ENCODE assay signal across 8 mouse cellular contexts in genomic region chrX:51076744-51077143, GRCm38 (mm10). TPM values are rescaled to one million over a fixed set of nuclear protein-coding genes. Genes with fewer than 3 reads are reported as not detected.
DNase-seq lines count a peak whose midpoint lies in the region; ATAC-seq and TF ChIP-seq lines count a peak whose summit lies in the region.

No protein-coding gene starts in this region.

- no peak overlapping the region for H3K4me2 ChIP-seq in forebrain, embryonic 14.5 days (ENCODE audit: low read length)
- no peak overlapping the region for H3K4me2 ChIP-seq in forebrain, embryonic 13.5 days
- no peak overlapping the region for H3K4me2 ChIP-seq in liver, embryonic 11.5 days
- H3K4me2 ChIP-seq in embryonic facial prominence, embryonic 11.5 days (ENCODE audit: low read depth, low read length): no peak overlapping the region
- H3K4me2 ChIP-seq in neural tube, embryonic 11.5 days (ENCODE audit: low read depth): no peak overlapping the region

- DNase-seq in forebrain, embryonic 14.5 days (ENCODE audit: low spot score): peak; percentile 25
- peak; percentile 6 for DNase-seq in liver, adult 2 months (ENCODE audit: extremely low read depth, low read depth, low spot score)
- DNase-seq in liver, embryonic 11.5 days (ENCODE audit: low spot score): no peak
- peak; percentile 75 for DNase-seq in MEL (ENCODE audit: low read depth, low spot score)
- DNase-seq in embryonic facial prominence, embryonic 11.5 days (ENCODE audit: low spot score): peak; percentile 49
- DNase-seq in neural tube, embryonic 11.5 days (ENCODE audit: low spot score): peak; percentile 34
- DNase-seq in T-cell, adult 2 months (ENCODE audit: low spot score): no peak

- H3K9ac ChIP-seq in forebrain, embryonic 14.5 days (ENCODE audit: low read length): no peak overlapping the region
- H3K9ac ChIP-seq in forebrain, embryonic 13.5 days: no peak overlapping the region
- H3K9ac ChIP-seq in liver, adult 2 months (ENCODE audit: low read depth, low read length): no peak overlapping the region
- no peak overlapping the region for H3K9ac ChIP-seq in liver, embryonic 11.5 days (ENCODE audit: low read depth, low read length)
- peak overlapping the region; percentile 22; the same call in 1 of the 2 replicates for H3K9ac ChIP-seq in MEL (ENCODE audit: control insufficient read depth, low read depth, low read length, poor library complexity, severe bottlenecking)
- no peak overlapping the region for H3K9ac ChIP-seq in embryonic facial prominence, embryonic 11.5 days (replicated peaks; ENCODE audit: low read length)
- H3K9ac ChIP-seq in neural tube, embryonic 11.5 days (ENCODE audit: low read length): no peak overlapping the region

- no peak overlapping the region for H3K27ac ChIP-seq in forebrain, embryonic 14.5 days (ENCODE audit: low read depth, low read length)
- no peak overlapping the region for H3K27ac ChIP-seq in forebrain, embryonic 13.5 days
- H3K27ac ChIP-seq in liver, adult 2 months (replicated peaks; ENCODE audit: insufficient read depth, low read depth, low read length): no peak overlapping the region
- no peak overlapping the region for H3K27ac ChIP-seq in liver, embryonic 11.5 days (ENCODE audit: low read depth, low read length)
- no peak overlapping the region for H3K27ac ChIP-seq in MEL (ENCODE audit: control insufficient read depth, low read depth, low read length)
- no peak overlapping the region for H3K27ac ChIP-seq in embryonic facial prominence, embryonic 11.5 days (replicated peaks; ENCODE audit: low read depth, low read length)
- no peak overlapping the region for H3K27ac ChIP-seq in neural tube, embryonic 11.5 days (ENCODE audit: low read depth, low read length)

- TF ChIP-seq EP300 in MEL (IDR thresholded peaks at IDR 0.05; ENCODE audit: low read depth in 1 of 2, low read length in 2 of 2): no peak

- no peak overlapping the region for H3K4me3 ChIP-seq in forebrain, embryonic 14.5 days (ENCODE audit: low read depth, low read length)
- no peak overlapping the region for H3K4me3 ChIP-seq in forebrain, embryonic 13.5 days
- no peak overlapping the region for H3K4me3 ChIP-seq in liver, adult 2 months (ENCODE audit: insufficient read depth, low read depth, low read length)
- H3K4me3 ChIP-seq in liver, embryonic 11.5 days (ENCODE audit: low read depth, low read length): no peak overlapping the region
- H3K4me3 ChIP-seq in MEL (ENCODE audit: control insufficient read depth in 1 of 2, insufficient read depth in 1 of 2, low read depth in 2 of 2, low read length in 2 of 2): 0 out of 4 replicates have a peak overlapping the region, but pooled peaks of 1 of the 2 experiments have one; percentile 1
- no peak overlapping the region for H3K4me3 ChIP-seq in embryonic facial prominence, embryonic 11.5 days (ENCODE audit: low read depth, low read length)
- no peak overlapping the region for H3K4me3 ChIP-seq in neural tube, embryonic 11.5 days (ENCODE audit: low read depth, low read length)

- H3K4me1 ChIP-seq in forebrain, embryonic 14.5 days (ENCODE audit: control insufficient read depth, insufficient read depth, low read length): no peaks in the 10 kb centered on the region
- no peaks in the 10 kb centered on the region for H3K4me1 ChIP-seq in forebrain, embryonic 13.5 days
- no peaks in the 10 kb centered on the region for H3K4me1 ChIP-seq in liver, adult 2 months (ENCODE audit: control insufficient read depth, insufficient read depth, low read length)
- H3K4me1 ChIP-seq in liver, embryonic 11.5 days (replicated peaks; ENCODE audit: control insufficient read depth, insufficient read depth, low read length): no peaks in the 10 kb centered on the region
- H3K4me1 ChIP-seq in MEL (ENCODE audit: control insufficient read depth in 1 of 2, insufficient read depth in 2 of 2, low read length in 2 of 2): no peaks in the 10 kb centered on the region
- no peaks in the 10 kb centered on the region for H3K4me1 ChIP-seq in embryonic facial prominence, embryonic 11.5 days (ENCODE audit: control insufficient read depth, insufficient read depth, low read length)
- H3K4me1 ChIP-seq in neural tube, embryonic 11.5 days (ENCODE audit: control insufficient read depth, insufficient read depth, low read length): no peaks in the 10 kb centered on the region

- ATAC-seq in forebrain, embryonic 14.5 days: no peak
- ATAC-seq in forebrain, embryonic 13.5 days: no peak
- ATAC-seq in liver, embryonic 11.5 days (replicated peaks; ENCODE audit: low FRiP score): no peak
- no peak for ATAC-seq in embryonic facial prominence, embryonic 11.5 days (replicated peaks; ENCODE audit: insufficient number of reproducible peaks, low FRiP score, low TSS enrichment, low read depth)
- ATAC-seq in neural tube, embryonic 11.5 days (ENCODE audit: insufficient read depth, low FRiP score, low TSS enrichment): no peak

- H3K79me2 ChIP-seq in liver, adult 2 months (ENCODE audit: control insufficient read depth, insufficient read depth, low read length): no peaks in the 10 kb centered on the region
- no peaks in the 10 kb centered on the region for H3K79me2 ChIP-seq in MEL (ENCODE audit: control insufficient read depth, insufficient read depth, low read length, poor library complexity)

- H3K9me3 ChIP-seq in forebrain, embryonic 14.5 days (replicated peaks; ENCODE audit: control insufficient read depth, low read length): no peaks in the 10 kb centered on the region
- H3K9me3 ChIP-seq in forebrain, embryonic 13.5 days (replicated peaks): no peaks in the 10 kb centered on the region
- H3K9me3 ChIP-seq in liver, embryonic 11.5 days (ENCODE audit: control insufficient read depth, low read length): no peaks in the 10 kb centered on the region
- H3K9me3 ChIP-seq in MEL (replicated peaks; ENCODE audit: insufficient read depth, low read length): no peaks in the 10 kb centered on the region
- H3K9me3 ChIP-seq in embryonic facial prominence, embryonic 11.5 days (replicated peaks; ENCODE audit: control insufficient read depth, low read length): no peaks in the 10 kb centered on the region
- no peaks in the 10 kb centered on the region for H3K9me3 ChIP-seq in neural tube, embryonic 11.5 days (ENCODE audit: control insufficient read depth, low read length)

- 33% methylated on average over 3 of the region's 3 CpGs for WGBS in forebrain, embryonic 14.5 days
- 27% methylated on average over 3 of the region's 3 CpGs for WGBS in forebrain, embryonic 13.5 days
- 31% methylated on average over 3 of the region's 3 CpGs for WGBS in liver, adult 2 months
- 25% methylated on average over 3 of the region's 3 CpGs for WGBS in liver, embryonic 11.5 days
- WGBS in embryonic facial prominence, embryonic 11.5 days: 39% methylated on average over 3 of the region's 3 CpGs
- WGBS in neural tube, embryonic 11.5 days: 28% methylated on average over 3 of the region's 3 CpGs

- no peaks in the 10 kb centered on the region for H3K27me3 ChIP-seq in forebrain, embryonic 14.5 days (replicated peaks; ENCODE audit: control insufficient read depth, insufficient read depth, low read length)
- H3K27me3 ChIP-seq in forebrain, embryonic 13.5 days: no peaks in the 10 kb centered on the region
- no peaks in the 10 kb centered on the region for H3K27me3 ChIP-seq in liver, adult 2 months (ENCODE audit: control insufficient read depth, insufficient read depth, low read length)
- H3K27me3 ChIP-seq in liver, embryonic 11.5 days (replicated peaks; ENCODE audit: control insufficient read depth, insufficient read depth, low read length): no peaks in the 10 kb centered on the region
- H3K27me3 ChIP-seq in MEL (ENCODE audit: control insufficient read depth in 1 of 2, insufficient read depth in 2 of 2, low read length in 2 of 2): no peaks in the 10 kb centered on the region
- no peaks in the 10 kb centered on the region for H3K27me3 ChIP-seq in embryonic facial prominence, embryonic 11.5 days (ENCODE audit: control insufficient read depth, insufficient read depth, low read length)
- H3K27me3 ChIP-seq in neural tube, embryonic 11.5 days (ENCODE audit: control insufficient read depth, insufficient read depth, low read length): no peaks in the 10 kb centered on the region

- no peak for TF ChIP-seq POLR2A in liver, adult 2 months (IDR thresholded peaks at IDR 0.05; ENCODE audit: extremely low read depth, insufficient read depth, low read length)
- TF ChIP-seq POLR2A in MEL (IDR thresholded peaks at IDR 0.05; ENCODE audit: control insufficient read depth in 1 of 2, insufficient read depth in 1 of 2, low read depth in 1 of 2, low read length in 2 of 2, poor library complexity in 1 of 2): no peak

- TF ChIP-seq RAD21 in MEL (IDR thresholded peaks at IDR 0.05; ENCODE audit: low read depth, low read length): peak; percentile 83

- H3K36me3 ChIP-seq in forebrain, embryonic 14.5 days (ENCODE audit: control insufficient read depth, insufficient read depth, low read length): no peaks in the 10 kb centered on the region
- H3K36me3 ChIP-seq in forebrain, embryonic 13.5 days (ENCODE audit: poor library complexity, severe bottlenecking): no peaks in the 10 kb centered on the region
- H3K36me3 ChIP-seq in liver, adult 2 months (ENCODE audit: control insufficient read depth, insufficient read depth, low read length): no peaks in the 10 kb centered on the region
- H3K36me3 ChIP-seq in liver, embryonic 11.5 days (ENCODE audit: control insufficient read depth, insufficient read depth, low read length): no peaks in the 10 kb centered on the region
- H3K36me3 ChIP-seq in MEL (ENCODE audit: control insufficient read depth in 1 of 2, insufficient read depth in 2 of 2, low read length in 2 of 2): no peaks in the 10 kb centered on the region
- H3K36me3 ChIP-seq in embryonic facial prominence, embryonic 11.5 days (replicated peaks; ENCODE audit: control insufficient read depth, insufficient read depth, low read depth, low read length): no peaks in the 10 kb centered on the region
- H3K36me3 ChIP-seq in neural tube, embryonic 11.5 days (ENCODE audit: control insufficient read depth, insufficient read depth, low read length): no peaks in the 10 kb centered on the region

- TF ChIP-seq CTCF in liver, adult 2 months (IDR thresholded peaks at IDR 0.05; ENCODE audit: low read depth, low read length): peak; percentile 26; the same call in 1 of the 2 replicates
- peak; percentile 59 to 80 (median 70) for TF ChIP-seq CTCF in MEL (IDR thresholded peaks at IDR 0.05 in 2 of 3, conservative IDR thresholded peaks at IDR 0.05 in 1 of 3; ENCODE audit: control insufficient read depth in 1 of 3, insufficient read depth in 1 of 3, low read depth in 2 of 3, low read length in 3 of 3, poor library complexity in 1 of 3, severe bottlenecking in 1 of 3)

RNA-seq across cellular contexts. Expression of gene Rap2c, which starts 58.9 kb away (rescaled TPM):
- polyA plus RNA-seq in forebrain, embryonic 14.5 days (2014; fragmentation: Nextera tagmentation; extraction: Ambion mirVana): 17.5 and 19.4 TPM in 2 replicates
- 14.6 and 16.4 TPM in 2 replicates for polyA plus RNA-seq in forebrain, embryonic 13.5 days (2015; fragmentation: Nextera tagmentation; extraction: Ambion mirVana)
- 15.7 and 16.3 TPM in 2 replicates for total RNA-seq in liver, adult 2 months (2014; rRNA removed)
- polyA plus RNA-seq in liver, adult 2 months (2012; rRNA removed): 3.6 TPM in 2 replicates
- 22.4 and 23.6 TPM in 2 replicates for polyA plus RNA-seq in liver, embryonic 11.5 days (2014; fragmentation: Nextera tagmentation; extraction: Ambion mirVana)
- total RNA-seq in MEL (2012; rRNA removed): 14.5 and 14.9 TPM in 2 replicates
- 10 to 100 TPM in 1 of 2 experiments, not detected in 1; 16.0 TPM for polyA plus RNA-seq in MEL (2012; ENCODE audit: insufficient read depth in 1 of 2, insufficient read length in 2 of 2, low read depth in 1 of 2, low replicate concordance in 2 of 2, missing spikeins in 1 of 2)
- polyA plus RNA-seq in embryonic facial prominence, embryonic 11.5 days (2014; fragmentation: Nextera tagmentation; extraction: Ambion mirVana): 43.8 and 51.8 TPM in 2 replicates
- 34.2 and 36.4 TPM in 2 replicates for polyA plus RNA-seq in neural tube, embryonic 11.5 days (2014; fragmentation: Nextera tagmentation; extraction: Ambion mirVana)

Comparison
In these comparisons a context has a peak if more than half of its experiments do, and no peak if none do; other contexts are left out.
1. DNase-seq: peak in forebrain, embryonic 14.5 days (single experiment), liver, adult 2 months (single experiment), MEL (single experiment), embryonic facial prominence, embryonic 11.5 days (single experiment) and neural tube, embryonic 11.5 days (single experiment); none in liver, embryonic 11.5 days (single experiment) and T-cell, adult 2 months (single experiment).